Mouse (Mus musculus): Measurements from ENCODE around the gene Tspo. TPM values are rescaled to one million over a fixed set of nuclear protein-coding genes. Genes with fewer than 3 reads are reported as not detected.

Tspo gene
- total RNA-seq, 4 experiments from 2014 or later = 25.3 to 34.8 (median 30.5) TPM

Small RNA genes within 50 kb of the gene (microRNA-seq; reads per million reads assigned to microRNA genes)
- gene Gm24575 = not detected

Other genes with a start within 250 kb of the Tspo start
- 1 to 10 TPM; 4.4 to 5.2 (median 4.8) TPM for gene Arfgap3, start 213.3 kb upstream of the Tspo start, total RNA-seq (2022)
- 10 to 100 TPM; 45.3 to 58.5 (median 48.2) TPM for gene Pacsin2, start 99.0 kb upstream of the Tspo start, total RNA-seq (2022)
- gene Ttll1, start 52.7 kb upstream of the Tspo start, total RNA-seq (2022) = 1 to 10 TPM; 2.7 to 4.2 (median 3.5) TPM
- gene Bik, start 36.7 kb upstream of the Tspo start, total RNA-seq (2022) = 1 to 10 TPM; 1.1 to 2.5 (median 2.1) TPM
- gene Mcat, start 195 bp downstream of the Tspo start, total RNA-seq (2022) = 10 to 100 TPM; 21.9 to 25.0 (median 23.2) TPM
- gene Ttll12, start 31.6 kb downstream of the Tspo start, total RNA-seq (2022) = 1 to 10 TPM; 3.4 to 5.0 (median 4.2) TPM
- under 1 TPM; 0.12 to 0.35 (median 0.22) TPM for gene Scube1, start 161.4 kb downstream of the Tspo start, total RNA-seq (2022)
- gene Mpped1, start 215.9 kb downstream of the Tspo start, total RNA-seq (2022) = not detected